Mouse (Mus musculus): ENCODE measurements around the gene Galp.

DNA sequence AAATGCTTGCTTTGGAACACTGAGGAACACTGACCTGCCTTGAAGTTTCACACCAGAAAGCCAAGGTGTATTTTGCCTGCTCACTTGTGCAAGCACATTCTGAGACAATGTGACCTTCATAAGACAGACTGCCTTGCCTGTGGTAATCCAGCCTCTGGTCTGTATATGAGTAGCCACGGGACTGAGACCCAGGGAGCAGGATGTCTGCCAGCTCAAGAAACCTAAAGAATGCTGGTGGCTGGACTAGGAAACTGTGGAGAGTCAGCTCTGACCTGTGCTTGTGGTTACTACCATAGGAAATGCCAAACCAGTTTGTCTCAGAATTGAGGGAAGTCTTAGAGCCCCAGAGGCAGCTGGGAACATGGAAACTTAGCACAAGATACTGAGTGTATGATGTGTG is 11.5 kb upstream of the Galp start:
- no peak for TF ChIP-seq CTCF (IDR thresholded peaks at IDR 0.05; ENCODE audit: borderline replicate concordance, insufficient read depth, low read depth, low read length)
- no peak for TF ChIP-seq POLR2A (IDR thresholded peaks at IDR 0.05; ENCODE audit: borderline replicate concordance, insufficient read depth, low read length)

All from cerebellum, adult 2 months (tissue).